Mouse (Mus musculus) heart, adult 2 months (tissue): ENCODE measurements around the gene Ccdc137.
A peak's percentile ranks its signal among the peaks of the same experiment; 100 is the strongest.

ENCODE experiments used
- CTCF ChIP-seq: fragments of 200-600 bp; IDR thresholded peaks from 2 replicates; pipeline ENCODE4 v1.8.1; 2022; ENCODE audit warnings: antibody characterized with exemption, mild to moderate bottlenecking, moderate library complexity
- EP300 ChIP-seq: fragments of 200-500 bp; IDR thresholded peaks from 2 replicates; pipeline ENCODE4 v1.6.1; 2011; ENCODE audit warnings: low read depth, low read length, control low read depth; ENCODE audit not compliant: insufficient read depth
- POLR2A ChIP-seq: fragments of 200-500 bp; IDR thresholded peaks from 2 replicates; pipeline ENCODE4 v1.6.1; 2011; ENCODE audit warnings: mild to moderate bottlenecking, low read depth, low read length, control low read depth; ENCODE audit not compliant: insufficient read depth

- no peak for TF ChIP-seq POLR2A
- peak; percentile 54 for TF ChIP-seq CTCF
- no peak for TF ChIP-seq EP300
These were observed 49.0 kb downstream of the Ccdc137 start for GRCm38 (mm10) chr11:120506899-120507298.
